Mouse (Mus musculus): ENCODE results near the gene Ntsr2. TPM values are rescaled to one million over a fixed set of nuclear protein-coding genes. Genes with fewer than 3 reads are reported as not detected.
"Not testable (repeated sequence)": the region's sequence is repeated elsewhere in the genome, so short reads cannot be mapped to it uniquely, and the experiment has no call there.

Gene Ntsr2
- total RNA-seq, 2 experiments from 2014 or later: 8.6 to 9.6 TPM

DNA sequence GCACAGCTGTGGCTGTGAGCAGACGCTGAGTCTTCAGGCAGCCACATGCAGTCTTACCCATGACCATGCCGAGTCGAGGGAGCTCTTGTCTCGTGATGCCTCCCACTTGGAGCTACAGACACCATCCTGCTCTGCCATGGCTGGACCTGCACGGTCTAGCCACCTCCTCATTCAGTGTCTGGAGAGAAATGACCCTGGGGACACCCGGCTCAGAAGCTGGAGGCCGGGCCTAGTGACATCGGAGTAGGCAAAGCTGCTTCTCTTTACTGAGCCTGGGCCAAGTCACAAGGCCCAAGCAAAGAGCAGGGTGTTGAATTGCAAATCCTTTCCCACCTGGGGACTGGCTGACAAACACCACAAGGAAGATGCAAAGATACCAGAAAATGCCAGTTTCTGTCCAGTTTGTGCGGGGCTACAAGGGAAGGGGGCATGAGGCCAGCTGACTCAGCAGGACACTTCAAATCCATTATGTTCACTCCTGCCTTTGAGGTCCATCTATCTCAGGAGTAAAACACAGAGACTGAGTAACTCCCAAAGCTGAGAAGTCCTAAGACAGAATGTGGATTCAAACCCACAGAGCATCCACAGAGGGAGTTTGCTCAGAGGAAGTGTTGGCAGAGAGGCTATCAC, 6.3 kb upstream of the Ntsr2 start:
- intact Hi-C loops (cut with DNase I): no loop called here
- no peak for DNase-seq

DNA sequence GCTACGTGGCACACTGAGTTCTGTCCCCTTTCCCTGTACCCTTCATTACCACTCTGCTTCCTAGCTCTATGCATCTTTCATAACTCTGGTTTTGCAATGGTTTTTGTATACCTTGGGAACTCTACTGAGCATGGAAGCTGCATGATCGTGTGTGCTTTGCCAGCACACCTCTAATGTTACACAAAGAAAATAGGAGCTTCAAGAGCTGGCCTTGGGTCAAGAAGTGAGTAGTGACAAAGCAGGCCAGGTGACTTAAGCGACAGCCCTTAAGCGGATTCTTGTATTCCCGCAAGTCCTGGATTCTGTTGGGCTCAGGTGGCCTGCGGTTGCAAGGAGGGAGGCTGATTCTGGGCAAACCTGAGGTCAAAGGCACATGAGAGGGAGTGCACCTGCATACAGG, 4.9 kb upstream of the Ntsr2 start:
- intact Hi-C loops (cut with DNase I): no loop called here

DNA sequence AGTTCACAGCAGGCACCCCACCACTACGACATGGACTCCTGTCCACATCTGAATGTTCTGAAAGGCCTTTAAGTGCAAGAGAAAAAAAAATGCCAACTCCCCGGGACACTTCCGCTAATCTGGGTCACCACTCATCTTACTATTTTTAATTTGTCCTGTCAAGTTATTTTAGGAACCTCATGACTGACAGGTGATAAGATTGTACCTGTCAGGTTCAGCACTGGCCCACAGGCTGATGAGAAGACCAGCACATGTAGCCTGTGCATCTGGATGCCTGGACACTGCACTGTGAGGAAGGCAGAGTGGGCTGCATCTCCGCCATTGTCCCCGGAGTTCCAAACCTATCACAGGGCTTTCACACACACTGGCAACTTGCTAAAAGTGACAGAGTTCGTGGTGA, 3.4 kb upstream of the Ntsr2 start:
- no peak for DNase-seq

More for the DNA sequence above, 4.9 kb upstream of the Ntsr2 start:
- DNase-seq: no peak

DNA sequence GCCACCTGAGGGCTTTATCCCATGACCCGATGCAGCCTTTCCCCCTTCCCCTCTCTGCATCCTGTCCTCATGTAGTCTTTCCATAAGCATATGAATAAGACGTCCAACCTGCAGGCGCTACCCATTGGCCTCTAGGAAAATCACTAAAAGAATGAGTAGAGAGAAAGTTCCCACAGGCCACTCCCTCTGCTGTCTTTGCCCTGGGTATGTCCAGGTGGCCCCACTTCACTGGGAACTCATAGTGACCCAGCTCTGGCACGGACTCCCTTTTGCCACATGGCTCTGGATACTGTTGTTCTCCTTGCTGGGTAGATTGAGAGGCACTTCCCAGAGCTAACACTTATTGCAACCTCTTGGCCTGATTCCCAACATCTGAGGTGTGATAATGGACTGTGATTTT, 2.4 kb downstream of the Ntsr2 start:
- intact Hi-C loops (cut with DNase I): loop anchor here (5.0 kb wide), 1 partner anchor 88 kb away; no protein-coding TSS in a partner anchor

More for the DNA sequence above, 3.4 kb upstream of the Ntsr2 start:
- intact Hi-C loops (cut with DNase I): no loop called here

DNA sequence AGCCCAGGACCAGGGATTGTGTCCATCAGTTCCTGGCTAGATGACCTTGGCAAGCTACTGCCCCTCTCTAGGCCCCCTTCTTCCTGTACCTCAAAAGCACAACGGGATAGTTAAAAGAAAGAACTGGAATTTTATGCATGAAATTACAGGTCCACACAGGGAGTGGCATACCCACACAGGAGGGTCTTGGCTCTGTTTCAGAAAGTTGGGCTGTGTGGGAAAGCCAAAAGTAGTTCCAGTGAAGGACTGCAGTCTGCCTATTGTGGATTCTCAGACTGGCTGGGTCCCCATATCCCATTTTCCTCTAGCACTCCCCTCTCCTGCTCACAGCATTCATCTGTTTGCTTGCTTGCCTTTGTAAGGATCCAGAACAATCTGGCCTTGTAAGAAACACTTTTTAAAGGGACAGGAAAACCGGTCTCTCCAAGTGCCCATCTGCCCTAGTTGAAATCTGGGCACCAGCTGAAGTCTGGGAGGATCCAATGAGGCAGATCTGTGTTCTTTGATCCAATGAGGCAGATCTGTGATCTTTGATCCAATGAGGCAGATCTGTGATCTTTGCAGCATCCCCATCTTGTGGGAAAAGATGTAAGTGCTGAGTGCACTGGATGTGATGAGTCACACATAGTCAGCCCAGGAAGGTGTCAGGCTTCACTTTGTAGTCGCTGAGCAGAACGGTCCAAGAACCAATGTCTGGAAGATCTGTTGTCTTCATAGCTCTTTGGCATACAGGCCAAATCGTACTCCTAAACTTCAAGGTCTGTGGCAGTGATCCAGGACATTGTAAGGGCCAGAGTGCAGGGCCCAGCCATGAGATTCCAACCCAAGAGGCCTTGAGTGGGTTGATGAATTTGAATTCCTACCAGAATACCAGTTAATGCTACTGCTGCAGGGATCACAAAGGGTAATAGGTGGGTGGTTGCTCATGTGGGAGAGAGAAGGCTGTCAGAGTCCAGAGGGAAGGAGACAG, 4.0 kb downstream of the Ntsr2 start:
- intact Hi-C loops (cut with DNase I): loop anchor here (5.0 kb wide), 1 partner anchor 90 kb away; no protein-coding TSS in a partner anchor
- DNase-seq: no peak

More for the DNA sequence above, 2.4 kb downstream of the Ntsr2 start:
- DNase-seq: no peak

DNA sequence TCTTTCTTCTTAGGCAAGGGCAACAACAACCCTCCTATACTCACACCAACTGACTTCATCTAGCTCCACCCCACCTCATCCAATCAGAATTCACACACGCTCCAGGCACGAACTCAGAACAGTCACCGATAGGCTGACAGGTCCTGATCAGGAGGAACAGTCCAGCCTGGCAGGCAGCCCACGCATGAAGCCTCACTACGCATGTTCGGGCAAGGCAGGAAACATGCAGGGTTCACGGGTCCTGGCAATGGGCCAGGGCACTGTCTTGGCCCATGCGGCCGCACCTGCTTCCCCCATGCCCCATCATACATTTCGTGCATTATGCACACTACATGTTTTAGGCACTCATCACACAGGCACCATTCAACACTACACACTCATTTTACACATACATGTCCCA, 8.3 kb downstream of the Ntsr2 start:
- no peak for DNase-seq
- intact Hi-C loops (cut with DNase I): loop anchor here (5.0 kb wide), 2 partner anchors 96 to 146 kb away; no protein-coding TSS in a partner anchor

DNA sequence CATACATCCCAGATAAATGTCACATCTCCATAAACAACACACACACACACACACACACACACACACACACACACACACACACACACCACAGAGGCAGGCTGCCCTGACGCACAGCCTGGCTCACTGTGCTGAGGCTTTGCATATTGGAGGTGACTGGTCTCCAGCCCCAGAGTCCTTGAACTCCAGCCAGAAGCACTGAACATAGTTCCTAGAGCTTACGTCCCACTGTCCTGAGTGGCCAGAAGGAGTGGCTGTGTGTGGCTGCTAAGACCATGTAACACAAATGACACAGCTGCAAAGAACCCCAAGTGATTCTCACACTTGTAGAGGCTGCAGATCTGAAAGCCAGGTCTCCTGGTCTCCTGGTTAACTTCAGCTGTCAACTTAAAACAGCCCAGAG, 8.8 kb downstream of the Ntsr2 start:
- no peak for DNase-seq
- intact Hi-C loops (cut with DNase I): loop anchor here (5.0 kb wide), 2 partner anchors 95 to 145 kb away; no protein-coding TSS in a partner anchor

DNA sequence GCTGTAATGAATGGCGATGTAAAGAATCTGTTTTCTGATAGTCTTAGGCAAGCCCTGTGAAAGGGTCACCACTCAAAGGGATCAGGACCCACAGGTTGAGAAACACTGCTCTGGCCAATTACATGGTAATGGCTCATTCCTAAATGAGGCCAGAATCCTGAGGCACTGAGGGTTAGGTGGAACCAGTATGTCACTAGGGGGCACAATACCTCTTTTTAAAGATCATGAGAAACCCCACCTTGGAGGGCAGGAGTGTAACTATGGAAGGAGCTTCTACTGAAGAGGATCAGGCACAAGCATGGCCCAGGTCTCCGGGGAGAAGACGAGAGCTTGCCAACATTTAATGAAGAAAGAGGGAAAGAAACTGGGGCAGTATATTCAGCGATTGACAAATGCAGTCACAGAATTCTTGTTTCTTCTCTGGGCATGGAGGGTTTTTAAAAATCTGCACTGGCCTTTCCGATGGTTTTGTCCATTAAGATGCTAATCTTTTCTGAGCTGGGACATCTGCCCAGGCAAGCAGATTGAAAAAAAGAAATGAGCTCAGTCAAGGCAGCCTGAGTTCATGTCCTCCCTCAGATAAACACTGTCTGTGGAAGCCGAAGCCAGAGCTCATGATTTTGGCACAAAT, 9.9 kb downstream of the Ntsr2 start:
- intact Hi-C loops (cut with DNase I): loop anchor here (5.0 kb wide), 2 partner anchors 94 to 144 kb away; no protein-coding TSS in a partner anchor
- no peak for DNase-seq

DNA sequence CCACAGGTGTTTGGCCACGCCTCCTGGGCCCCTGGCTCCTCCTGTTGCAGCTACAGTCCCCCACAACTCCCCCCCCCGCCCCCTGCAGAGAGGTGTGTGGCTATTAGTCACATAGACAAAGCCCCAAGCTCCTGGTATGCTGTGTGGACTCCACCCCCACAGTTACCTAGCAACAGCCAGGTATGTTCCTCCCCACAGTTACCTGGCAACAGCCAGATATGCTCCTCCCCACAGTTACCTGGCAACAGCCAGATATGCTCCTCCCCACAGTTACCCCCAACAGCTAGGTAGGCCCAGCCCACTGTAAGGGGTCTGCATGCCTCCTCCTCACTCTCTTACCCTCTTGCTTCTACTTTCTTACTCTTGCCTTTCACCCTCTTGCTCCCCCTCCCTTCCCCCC, 11.8 kb downstream of the Ntsr2 start:
- intact Hi-C loops (cut with DNase I): no loop called here
- DNase-seq: no peak

DNA sequence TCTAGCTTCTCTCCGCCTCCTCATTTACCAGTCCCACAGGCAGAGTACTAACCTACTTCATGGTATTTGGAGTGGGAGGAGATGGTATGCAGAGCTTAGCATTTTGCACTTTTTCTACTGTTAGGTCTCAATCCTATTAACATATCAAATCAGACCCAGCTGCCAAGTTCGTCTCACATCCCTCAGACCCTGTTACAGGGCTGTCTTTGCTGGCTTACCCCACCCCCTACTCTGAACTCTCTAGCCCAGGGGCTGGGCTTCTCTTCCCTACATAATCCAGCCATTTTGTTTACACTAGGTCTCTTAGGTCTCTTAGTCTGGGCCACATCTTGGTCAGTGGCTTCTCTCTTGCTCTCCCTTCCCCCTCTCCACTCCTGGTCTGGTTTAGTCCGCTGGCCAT, 16.0 kb downstream of the Ntsr2 start:
- no peak for DNase-seq
- intact Hi-C loops (cut with DNase I): no loop called here

DNA sequence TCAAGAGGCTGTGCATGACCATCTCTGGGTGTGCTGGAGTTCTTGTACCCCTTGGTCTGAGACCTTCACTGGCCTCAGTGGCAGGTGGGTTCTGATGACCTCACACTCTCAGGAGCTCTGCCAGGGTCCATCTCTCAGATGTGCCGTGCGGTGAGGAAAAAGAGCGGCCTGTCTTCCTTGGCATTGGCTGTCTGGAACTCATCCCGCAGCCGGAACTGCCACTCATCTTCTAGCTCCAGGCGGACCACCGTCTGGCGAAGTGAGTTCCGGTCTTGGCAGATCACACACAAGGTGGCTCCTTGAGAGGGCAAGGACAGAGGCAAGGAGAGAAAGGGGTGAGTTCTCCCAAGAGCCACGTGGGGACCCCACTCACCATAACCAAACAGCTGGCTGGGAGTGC, 19.1 kb downstream of the Ntsr2 start:
- intact Hi-C loops (cut with DNase I): no loop called here

DNA sequence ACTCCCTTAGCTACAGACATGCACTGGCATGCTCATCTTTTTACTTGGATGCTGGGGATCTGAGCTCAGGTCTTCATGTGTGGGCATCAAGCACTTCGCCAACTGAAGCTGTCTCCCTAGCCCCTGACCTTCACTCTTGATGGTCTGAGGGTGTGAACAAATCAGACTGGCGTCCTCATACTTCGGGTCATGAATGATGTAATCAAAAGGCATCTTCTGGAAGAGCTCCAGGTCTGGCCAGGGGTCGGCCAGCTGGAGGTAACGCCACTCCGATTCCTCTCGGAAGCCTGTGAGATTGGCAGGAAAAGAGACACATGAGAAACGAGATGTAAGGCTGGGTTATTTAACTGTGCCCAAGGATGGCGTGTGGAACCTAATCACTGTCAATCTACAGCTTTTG, 37.4 kb downstream of the Ntsr2 start:
- intact Hi-C loops (cut with DNase I): no loop called here
- DNase-seq: no peak

More for the DNA sequence above, 19.1 kb downstream of the Ntsr2 start:
- DNase-seq: no peak

DNA sequence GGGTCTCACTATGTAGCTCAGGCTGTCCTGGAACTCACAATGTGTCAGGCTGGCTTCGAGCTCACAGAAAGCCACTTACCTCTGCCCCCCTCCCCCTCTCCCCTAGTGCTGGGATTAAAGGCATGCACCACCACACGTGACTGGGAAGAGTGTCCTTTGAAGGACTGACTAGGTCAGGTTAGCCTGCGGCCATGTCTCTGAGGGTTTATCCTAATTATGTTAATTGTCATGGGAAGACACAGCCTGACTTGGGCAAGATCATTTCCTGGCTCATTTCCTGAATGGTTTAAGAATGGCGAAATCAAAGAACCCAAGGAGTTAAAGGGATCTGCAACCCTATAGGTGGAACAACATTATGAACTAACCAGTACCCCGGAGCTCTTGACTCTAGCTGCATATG, 41.6 kb downstream of the Ntsr2 start:
- intact Hi-C loops (cut with DNase I): no loop called here
- no peak for DNase-seq

DNA sequence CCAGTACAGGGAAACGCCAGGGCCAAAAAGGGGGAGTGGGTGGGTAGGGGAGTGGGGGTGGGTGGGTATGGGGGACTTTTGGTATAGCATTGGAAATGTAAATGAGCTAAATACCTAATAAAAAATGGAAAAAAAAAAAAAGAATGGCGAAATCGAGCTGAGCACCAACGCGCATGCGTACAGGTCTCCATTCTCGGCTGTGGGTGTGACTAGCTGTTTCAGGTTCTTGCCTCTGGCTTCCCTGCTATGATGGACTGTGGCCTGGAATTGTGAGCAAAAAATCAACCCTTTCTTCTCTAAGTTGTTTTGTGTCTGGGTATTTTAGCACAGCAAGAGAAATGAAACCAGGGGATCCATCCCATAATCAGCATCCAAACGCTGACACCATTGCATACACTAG, 42.1 kb downstream of the Ntsr2 start:
- DNase-seq; intact Hi-C loops (cut with DNase I): not testable (repeated sequence)

DNA sequence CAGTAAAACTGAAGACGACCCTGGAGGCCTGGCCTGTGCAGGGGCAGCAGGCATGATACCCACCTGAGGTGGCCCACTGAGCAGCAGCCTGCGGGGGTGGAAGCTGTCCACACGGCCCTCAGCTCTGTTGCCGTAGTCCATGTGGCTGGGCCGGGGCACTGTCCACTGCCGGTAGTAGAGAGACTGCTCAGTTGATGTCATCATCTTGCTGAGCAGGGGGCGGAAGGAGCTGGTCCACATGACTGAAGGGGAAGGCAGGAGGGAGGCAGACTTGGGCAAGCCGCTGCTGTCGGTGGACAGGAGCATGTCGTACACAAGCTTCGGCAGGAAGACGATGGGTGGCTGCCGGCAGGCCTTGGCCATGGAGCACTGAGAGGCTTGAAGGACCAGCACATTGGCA, 43.0 kb downstream of the Ntsr2 start:
- DNase-seq: no peak
- intact Hi-C loops (cut with DNase I): no loop called here

DNA sequence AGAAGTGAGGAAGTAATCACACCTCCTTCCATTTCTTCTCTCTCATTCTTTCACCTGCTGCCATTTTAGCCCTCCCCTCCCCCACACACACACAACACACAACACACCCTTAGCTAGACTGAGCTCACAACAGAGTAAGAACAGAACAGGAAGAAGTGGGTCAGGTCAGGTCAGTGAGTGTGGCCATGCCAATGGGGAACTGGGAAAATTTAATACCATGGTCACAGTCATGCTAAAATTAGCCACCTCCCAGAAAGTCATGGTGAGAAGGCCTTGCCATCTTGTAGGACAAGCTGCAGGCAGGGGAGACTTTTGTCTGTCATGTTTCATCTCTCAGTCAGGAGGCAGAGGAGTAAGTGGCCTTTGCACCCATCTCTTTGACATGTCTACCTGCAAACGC, 45.5 kb downstream of the Ntsr2 start:
- no peak for DNase-seq
- intact Hi-C loops (cut with DNase I): no loop called here

Other genes with a start within 250 kb of the Ntsr2 start
- gene Lpin1, start 42.4 kb upstream of the Ntsr2 start, total RNA-seq (2021): 100 to 1,000 TPM; 106 to 172 TPM
- gene Greb1, start 147.5 kb downstream of the Ntsr2 start, total RNA-seq (2021): under 1 TPM; 0.33 TPM
- gene E2f6, start 157.6 kb downstream of the Ntsr2 start, total RNA-seq (2021): 10 to 100 TPM; 72.1 to 74.7 TPM
- 10 to 100 TPM; 77.4 to 84.9 TPM for gene Rock2, start 241.5 kb downstream of the Ntsr2 start, total RNA-seq (2021)